Mouse (Mus musculus): ENCODE results near the gene B4galt1. TPM values are rescaled to one million over a fixed set of nuclear protein-coding genes. Genes with fewer than 3 reads are reported as not detected.
A peak's percentile ranks its signal among the peaks of the same experiment; 100 is the strongest.

The B4galt1 gene
- polyA plus RNA-seq, 1 experiment from 2014 or later: 24.7 TPM

DNA sequence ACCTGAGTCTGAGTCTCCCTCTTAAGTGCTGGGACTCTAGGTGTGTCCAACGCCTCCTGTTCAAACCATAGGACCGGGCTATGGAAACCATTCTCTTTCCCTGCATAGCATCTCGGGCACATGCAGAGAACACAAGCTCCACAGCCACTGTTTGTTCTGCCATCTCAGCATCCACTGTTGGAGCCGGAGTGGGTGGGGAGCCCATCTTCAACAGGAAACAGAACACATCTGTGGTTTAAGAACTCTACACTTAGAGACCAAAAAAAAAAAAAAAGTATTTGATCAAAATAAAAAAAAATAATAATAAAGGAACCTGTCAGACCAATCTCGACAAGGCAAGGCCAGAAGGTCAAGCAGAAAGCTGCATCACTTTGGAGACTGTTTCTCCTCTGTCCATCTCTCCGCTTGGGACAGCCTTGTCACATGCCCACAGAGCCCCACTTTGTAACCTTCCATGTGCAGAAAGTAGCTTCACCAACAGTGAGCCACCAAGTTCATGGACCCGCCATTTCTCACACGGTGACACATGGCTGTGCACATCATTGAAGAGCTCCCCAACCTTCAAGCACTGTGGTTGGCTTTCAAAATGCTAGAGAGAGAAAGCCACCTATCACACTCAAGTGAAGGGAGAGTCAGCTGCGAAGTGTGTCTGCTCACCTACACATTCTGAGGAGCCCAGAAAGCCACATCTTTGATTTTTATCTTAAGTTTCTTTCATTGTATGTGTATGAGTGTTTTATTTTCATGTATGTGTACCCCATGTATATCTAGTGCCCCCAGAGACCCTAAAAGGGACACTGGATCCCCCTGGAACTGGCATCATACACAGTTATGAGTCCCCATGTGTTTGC is 20.2 kb downstream of the B4galt1 start:
- DNase-seq (ENCODE audit: low spot score): no peak
- 93% methylated on average over 9 of the region's 9 CpGs for WGBS

DNA sequence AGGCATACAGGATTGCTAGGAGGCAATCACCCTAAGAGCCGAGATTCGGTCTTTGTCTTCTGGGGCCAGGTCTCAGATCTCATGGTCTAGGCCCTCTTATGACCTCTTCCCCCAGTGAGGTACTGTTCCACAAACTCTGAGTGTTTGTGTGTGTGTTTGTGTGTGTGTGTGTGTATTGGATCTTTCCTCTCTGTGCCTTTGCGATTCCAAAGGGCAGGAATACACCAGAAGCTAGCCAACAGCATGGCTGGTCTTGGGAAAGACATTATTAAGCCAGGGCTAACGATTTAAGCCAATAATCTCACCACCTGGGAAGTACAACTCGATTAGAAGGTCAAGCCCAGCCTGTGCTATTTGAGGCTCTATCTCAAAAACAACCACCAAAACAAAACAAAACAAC is 23.3 kb downstream of the B4galt1 start:
- WGBS: 86% methylated on average over 5 of the region's 5 CpGs
- Histone ChIP-seq H3K27ac (replicated peaks) (no peak overlapping the region), H3K4me1 (peaks cover 2% of the 10 kb centered on the region; the same call in 1 of the 2 replicates), H3K27me3 (replicated peaks; ENCODE audit: low read depth, poor library complexity, severe bottlenecking) (no peaks in the 10 kb centered on the region), H3K9me3 (no peaks in the 10 kb centered on the region), H3K4me3 (no peak overlapping the region), H3K36me3 (replicated peaks) (peaks cover 17% of the 10 kb centered on the region)
- DNase-seq (ENCODE audit: low spot score): no peak

More for the DNA sequence above, 20.2 kb downstream of the B4galt1 start:
- H3K9me3 ChIP-seq: no peaks in the 10 kb centered on the region
- peaks cover 10% of the 10 kb centered on the region for H3K4me1 ChIP-seq
- no peaks in the 10 kb centered on the region; the same call in 1 of the 2 replicates for H3K36me3 ChIP-seq (replicated peaks)
- no peaks in the 10 kb centered on the region for H3K27me3 ChIP-seq (replicated peaks; ENCODE audit: low read depth, poor library complexity, severe bottlenecking)
- H3K4me3 ChIP-seq: no peak overlapping the region
- H3K27ac ChIP-seq (replicated peaks): no peak overlapping the region

DNA sequence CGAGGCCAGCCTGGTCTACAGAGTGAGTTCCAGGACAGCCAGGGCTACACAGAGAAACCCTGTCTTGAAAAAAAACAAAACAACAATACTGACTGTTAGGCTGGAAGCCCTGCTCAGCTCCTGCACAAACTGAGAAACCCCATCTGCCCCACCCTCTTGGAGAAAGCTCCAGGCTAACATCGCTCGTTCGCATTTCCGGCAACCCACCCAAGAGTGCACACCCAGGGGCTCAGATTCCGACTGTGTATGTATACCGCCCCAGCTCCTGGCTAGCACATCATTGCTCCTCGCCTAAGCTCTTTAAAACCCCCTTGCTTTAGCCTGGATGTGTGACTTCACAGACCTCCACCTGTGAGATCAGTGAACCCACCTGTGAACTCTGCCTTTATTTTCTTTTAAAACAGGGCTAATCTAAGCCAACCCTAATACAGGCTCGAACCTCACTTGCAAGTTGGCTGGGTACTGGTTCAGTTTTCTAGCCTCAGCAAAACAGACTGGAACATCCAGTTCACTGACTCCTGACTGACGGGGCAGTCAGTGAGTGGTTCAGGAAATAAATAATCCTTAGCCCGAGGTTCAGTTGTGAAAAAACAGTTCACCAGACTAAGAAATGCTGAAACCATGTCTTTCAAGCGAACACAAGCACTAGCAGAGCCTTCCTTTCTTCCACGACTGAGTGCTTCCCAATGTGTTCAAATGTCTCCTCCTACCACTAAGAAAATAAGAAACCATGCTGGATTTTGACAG is 24.0 kb downstream of the B4galt1 start:
- Histone ChIP-seq H3K36me3 (replicated peaks) (peaks cover 17% of the 10 kb centered on the region), H3K9me3 (no peaks in the 10 kb centered on the region)
- DNase-seq (ENCODE audit: low spot score): no peak

DNA sequence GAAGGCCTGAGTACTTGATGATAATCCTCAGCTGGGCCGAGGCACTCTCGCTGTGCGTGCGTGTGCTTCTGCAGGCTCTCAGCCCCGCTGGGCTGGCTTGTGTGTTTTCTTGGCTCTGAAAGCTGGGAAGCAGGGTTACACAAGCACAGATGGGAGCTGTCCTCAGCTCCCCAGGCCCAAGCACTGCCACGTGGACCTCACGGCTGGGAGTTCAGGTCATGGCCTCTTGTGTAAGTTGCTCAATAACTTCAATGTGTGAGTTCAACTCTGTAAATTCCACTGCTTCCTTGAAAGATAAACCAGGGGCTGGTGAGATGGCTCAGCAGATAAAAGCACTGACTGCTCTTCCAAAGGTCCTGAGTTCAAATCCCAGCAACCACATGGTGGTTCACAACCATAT is 24.9 kb downstream of the B4galt1 start:
- H3K4me3 ChIP-seq: no peak overlapping the region
- H3K36me3 ChIP-seq (replicated peaks): peaks cover 17% of the 10 kb centered on the region
- H3K9me3 ChIP-seq: no peaks in the 10 kb centered on the region
- WGBS: 62% methylated on average over 7 of the region's 7 CpGs
- H3K4me1 ChIP-seq: peaks cover 13% of the 10 kb centered on the region
- H3K27me3 ChIP-seq (replicated peaks; ENCODE audit: low read depth, poor library complexity, severe bottlenecking): no peaks in the 10 kb centered on the region
- DNase-seq (ENCODE audit: low spot score): peak; percentile 28
- H3K27ac ChIP-seq (replicated peaks): no peak overlapping the region

More for the DNA sequence above, 24.0 kb downstream of the B4galt1 start:
- 77% methylated on average over 13 of the region's 13 CpGs for WGBS
- Histone ChIP-seq H3K27me3 (replicated peaks; ENCODE audit: low read depth, poor library complexity, severe bottlenecking) (no peaks in the 10 kb centered on the region), H3K4me1 (peaks cover 9% of the 10 kb centered on the region), H3K27ac (replicated peaks) (no peak overlapping the region), H3K4me3 (no peak overlapping the region)

DNA sequence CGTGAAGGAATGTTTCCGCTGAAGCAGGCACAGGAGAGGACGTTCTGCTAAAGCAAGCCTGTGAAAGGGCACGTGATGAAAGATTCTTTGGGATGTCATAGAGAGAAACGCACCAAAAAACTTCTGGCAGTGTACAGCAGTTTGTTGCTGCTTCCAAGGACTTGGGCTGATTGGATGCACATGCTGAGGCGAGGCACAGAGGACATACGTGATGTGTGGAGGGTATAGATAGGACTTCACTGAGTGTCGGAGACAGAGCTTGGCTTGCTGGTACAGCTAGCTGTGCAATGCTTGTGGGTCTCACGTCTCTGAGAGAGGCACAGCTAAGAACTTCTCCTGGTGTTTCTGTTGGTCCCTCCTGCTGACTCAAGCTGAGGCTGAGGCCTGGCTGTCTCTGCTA is 25.9 kb downstream of the B4galt1 start:
- DNase-seq (ENCODE audit: low spot score): no peak
- H3K4me1 ChIP-seq: peaks cover 13% of the 10 kb centered on the region
- 89% methylated on average over 9 of the region's 9 CpGs for WGBS
- H3K9me3 ChIP-seq: no peaks in the 10 kb centered on the region
- peaks cover 24% of the 10 kb centered on the region for H3K36me3 ChIP-seq (replicated peaks)
- no peaks in the 10 kb centered on the region for H3K27me3 ChIP-seq (replicated peaks; ENCODE audit: low read depth, poor library complexity, severe bottlenecking)
- no peak overlapping the region for H3K4me3 ChIP-seq
- H3K27ac ChIP-seq (replicated peaks): no peak overlapping the region

DNA sequence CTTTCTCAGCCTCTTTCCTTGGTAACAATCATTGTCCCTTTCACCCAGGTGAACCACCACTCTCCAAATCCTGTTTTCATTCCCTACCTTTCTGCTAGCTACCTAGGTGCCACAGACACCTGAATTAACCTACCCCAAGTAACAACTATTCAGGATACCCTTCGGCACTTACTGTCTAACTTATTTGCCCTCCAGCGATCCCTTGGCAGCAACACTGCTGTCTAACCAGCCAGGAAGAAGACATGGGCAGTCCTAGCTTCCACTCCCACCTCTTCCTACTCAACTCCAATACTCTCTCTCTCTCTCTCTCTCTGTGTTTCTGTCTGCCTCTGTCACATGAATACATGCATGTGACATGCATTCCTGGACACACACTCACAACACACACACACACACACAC is 27.0 kb downstream of the B4galt1 start:
- 92% methylated on average over 2 of the region's 2 CpGs for WGBS
- Histone ChIP-seq H3K36me3 (replicated peaks) (peaks cover 25% of the 10 kb centered on the region), H3K4me1 (peaks cover 13% of the 10 kb centered on the region), H3K4me3 (no peak overlapping the region), H3K9me3 (no peaks in the 10 kb centered on the region), H3K27me3 (replicated peaks; ENCODE audit: low read depth, poor library complexity, severe bottlenecking) (no peaks in the 10 kb centered on the region), H3K27ac (replicated peaks) (no peak overlapping the region)
- no peak for DNase-seq (ENCODE audit: low spot score)

DNA sequence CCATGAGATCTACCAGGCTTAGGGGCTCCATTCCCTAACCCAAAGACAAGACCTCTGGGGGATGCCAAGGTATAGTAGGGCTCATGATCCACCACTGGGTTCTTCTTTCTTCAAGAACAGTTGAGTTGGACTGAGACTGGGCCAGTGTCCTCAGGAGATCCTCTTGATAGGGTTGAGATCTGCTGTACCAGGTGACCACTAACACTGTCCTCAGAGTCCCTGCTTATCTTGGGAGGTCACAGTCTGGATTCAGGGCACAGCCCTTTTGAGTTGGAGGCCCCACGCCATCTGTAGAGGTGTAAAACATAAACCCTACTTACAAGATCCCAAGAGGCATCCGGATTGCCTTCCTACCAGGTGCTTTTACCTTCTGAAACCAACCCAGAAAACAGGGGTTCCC is 27.8 kb downstream of the B4galt1 start:
- Histone ChIP-seq H3K36me3 (replicated peaks) (peaks cover 33% of the 10 kb centered on the region), H3K4me1 (peaks cover 13% of the 10 kb centered on the region), H3K4me3 (no peak overlapping the region), H3K9me3 (no peaks in the 10 kb centered on the region), H3K27ac (replicated peaks) (no peak overlapping the region), H3K27me3 (replicated peaks; ENCODE audit: low read depth, poor library complexity, severe bottlenecking) (no peaks in the 10 kb centered on the region)
- DNase-seq (ENCODE audit: low spot score): no peak
- WGBS: 91% methylated on average over 2 of the region's 2 CpGs

DNA sequence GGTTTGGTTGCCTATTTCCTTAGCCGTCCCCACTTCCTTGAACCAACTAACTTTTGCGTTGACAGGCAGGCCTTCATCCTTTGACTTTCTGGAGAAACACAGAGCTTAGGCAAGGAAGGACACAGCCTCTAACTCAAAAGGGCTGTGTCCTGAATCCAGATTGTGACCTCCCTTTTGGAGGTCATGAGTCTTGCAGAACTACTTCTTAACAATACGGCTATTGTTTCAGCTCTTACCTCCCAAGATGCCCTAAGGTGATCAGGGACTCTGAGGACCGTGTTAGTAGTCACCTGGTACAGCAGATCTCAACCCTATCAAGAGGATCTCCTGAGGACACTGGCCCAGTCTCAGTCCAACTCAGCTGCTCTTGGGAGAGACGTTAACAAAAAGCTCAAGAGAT is 28.7 kb downstream of the B4galt1 start:
- Histone ChIP-seq H3K27me3 (replicated peaks; ENCODE audit: low read depth, poor library complexity, severe bottlenecking) (no peaks in the 10 kb centered on the region), H3K9me3 (no peaks in the 10 kb centered on the region), H3K4me3 (no peak overlapping the region), H3K27ac (replicated peaks) (peak overlapping the region; percentile 15; the same call in 1 of the 2 replicates), H3K4me1 (peaks cover 13% of the 10 kb centered on the region), H3K36me3 (replicated peaks) (peaks cover 40% of the 10 kb centered on the region)
- no peak for DNase-seq (ENCODE audit: low spot score)
- 40% methylated on average over 5 of the region's 5 CpGs for WGBS

DNA sequence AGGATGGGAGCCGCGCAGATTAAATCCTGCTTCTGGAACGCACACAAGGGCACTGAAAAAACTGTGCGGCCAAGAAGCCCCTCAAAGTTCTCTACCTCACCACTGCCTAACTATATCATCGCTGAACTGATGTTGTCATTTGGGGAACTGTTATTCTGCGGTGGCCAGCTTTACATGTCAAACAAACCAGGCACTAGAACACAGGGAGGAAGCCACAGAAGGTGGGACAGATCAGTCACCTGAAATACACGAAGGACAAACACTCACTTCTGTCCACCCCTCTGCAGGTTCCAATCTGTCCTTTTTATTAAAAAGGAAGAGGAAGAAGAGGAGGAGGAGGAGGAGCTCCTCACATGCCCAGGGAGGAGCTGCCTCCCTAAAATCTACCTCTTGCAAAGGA is 29.3 kb downstream of the B4galt1 start:
- peaks cover 46% of the 10 kb centered on the region for H3K36me3 ChIP-seq (replicated peaks)
- H3K27ac ChIP-seq (replicated peaks): peak overlapping the region; percentile 15; the same call in 1 of the 2 replicates
- no peak overlapping the region for H3K4me3 ChIP-seq
- peaks cover 13% of the 10 kb centered on the region for H3K4me1 ChIP-seq
- H3K9me3 ChIP-seq: no peaks in the 10 kb centered on the region
- 90% methylated on average over 7 of the region's 7 CpGs for WGBS
- no peaks in the 10 kb centered on the region for H3K27me3 ChIP-seq (replicated peaks; ENCODE audit: low read depth, poor library complexity, severe bottlenecking)
- no peak for DNase-seq (ENCODE audit: low spot score)

DNA sequence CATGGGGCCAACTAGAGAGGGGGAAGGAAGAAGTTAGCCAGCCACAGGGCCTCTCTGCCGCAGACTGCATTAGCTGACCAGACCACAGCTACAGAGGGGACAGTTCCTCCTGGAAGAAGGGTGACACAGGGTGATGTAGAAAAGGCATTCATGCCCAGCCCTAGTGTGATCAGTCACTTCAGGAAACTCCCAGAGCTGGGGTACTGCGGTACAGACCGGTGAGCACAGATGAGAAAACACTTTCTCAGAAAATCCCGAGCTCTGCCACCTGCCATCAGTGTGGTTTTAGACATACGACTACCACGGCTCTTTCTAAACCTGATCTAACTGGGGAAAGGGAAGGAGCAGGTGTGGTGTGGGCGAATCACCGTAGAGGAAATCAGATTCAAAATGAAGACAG is 30.1 kb downstream of the B4galt1 start:
- Histone ChIP-seq H3K4me1 (peaks cover 15% of the 10 kb centered on the region), H3K4me3 (no peak overlapping the region), H3K27ac (replicated peaks) (no peak overlapping the region), H3K9me3 (no peaks in the 10 kb centered on the region), H3K36me3 (replicated peaks) (peaks cover 46% of the 10 kb centered on the region), H3K27me3 (replicated peaks; ENCODE audit: low read depth, poor library complexity, severe bottlenecking) (no peaks in the 10 kb centered on the region)
- DNase-seq (ENCODE audit: low spot score): no peak
- 88% methylated on average over 8 of the region's 8 CpGs for WGBS

DNA sequence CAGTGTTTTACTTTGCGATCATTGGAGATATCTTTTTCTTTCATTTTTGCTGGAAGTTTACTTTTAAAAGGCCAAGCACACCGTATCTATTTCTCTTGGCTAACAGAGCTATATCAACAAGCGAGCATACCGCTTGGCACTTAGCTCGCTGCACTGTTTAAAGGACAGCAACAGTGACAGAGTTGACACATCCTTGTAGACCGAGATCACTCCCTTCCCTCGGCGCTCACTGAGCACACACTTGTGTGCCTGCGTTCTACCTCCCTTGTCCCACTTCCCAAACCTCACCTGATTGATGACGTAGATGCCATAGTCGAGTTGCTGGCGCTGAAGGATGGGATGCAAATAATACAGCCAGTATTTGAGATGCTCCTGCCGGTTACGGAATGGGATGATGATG is 30.7 kb downstream of the B4galt1 start:
- Histone ChIP-seq H3K27me3 (replicated peaks; ENCODE audit: low read depth, poor library complexity, severe bottlenecking) (no peaks in the 10 kb centered on the region), H3K4me3 (no peak overlapping the region), H3K36me3 (replicated peaks) (peaks cover 47% of the 10 kb centered on the region), H3K27ac (replicated peaks) (no peak overlapping the region), H3K4me1 (peaks cover 16% of the 10 kb centered on the region), H3K9me3 (no peaks in the 10 kb centered on the region)
- WGBS: 94% methylated on average over 14 of the region's 14 CpGs
- DNase-seq (ENCODE audit: low spot score): no peak

DNA sequence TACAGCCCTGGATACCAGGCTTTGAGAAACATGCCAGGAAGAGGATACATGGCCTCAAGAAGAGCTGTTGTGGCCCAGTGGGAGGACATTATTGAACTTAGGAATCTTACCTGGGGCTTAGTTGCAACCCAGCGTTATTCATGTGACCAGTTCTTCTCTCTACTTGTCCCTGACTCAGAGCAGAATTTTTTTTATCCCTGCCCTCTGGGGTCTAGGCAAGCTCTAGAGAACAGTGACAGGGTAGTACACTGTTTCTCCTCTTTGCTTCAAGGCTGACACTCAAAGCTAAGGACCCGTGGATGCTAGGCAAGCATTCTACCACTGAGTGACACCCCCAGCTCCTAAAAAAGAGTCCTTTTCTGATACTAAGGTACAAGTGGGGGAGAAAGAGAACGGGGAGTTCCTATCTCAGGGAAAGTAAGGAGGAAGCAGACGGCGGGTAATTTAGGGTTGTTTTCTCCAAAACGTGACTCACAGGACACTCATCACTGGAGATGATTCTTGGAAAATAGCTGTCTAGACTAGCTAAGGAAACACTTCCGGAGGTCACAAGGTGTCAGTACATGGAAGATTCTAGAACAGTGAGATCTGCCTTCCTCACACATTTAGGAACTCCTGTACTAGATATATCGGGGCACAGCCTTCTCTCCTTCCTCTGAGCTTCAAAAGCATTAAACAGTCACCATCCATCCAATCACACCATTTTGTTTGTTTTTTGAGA is 32.3 kb downstream of the B4galt1 start:
- Histone ChIP-seq H3K36me3 (replicated peaks) (peaks cover 41% of the 10 kb centered on the region), H3K27me3 (replicated peaks; ENCODE audit: low read depth, poor library complexity, severe bottlenecking) (no peaks in the 10 kb centered on the region), H3K27ac (replicated peaks) (no peak overlapping the region), H3K9me3 (no peaks in the 10 kb centered on the region), H3K4me1 (peaks cover 20% of the 10 kb centered on the region), H3K4me3 (no peak overlapping the region)
- no peak for DNase-seq (ENCODE audit: low spot score)
- WGBS: 88% methylated on average over 8 of the region's 8 CpGs
